Mouse (Mus musculus): ENCODE measurements around the gene Tbx1. TPM values are rescaled to one million over a fixed set of nuclear protein-coding genes. Genes with fewer than 3 reads are reported as not detected.

Tbx1 gene
- 0.93 and 1.0 TPM in 2 replicates for polyA plus RNA-seq (2015; fragmentation: Nextera tagmentation; extraction: Ambion mirVana)

DNA sequence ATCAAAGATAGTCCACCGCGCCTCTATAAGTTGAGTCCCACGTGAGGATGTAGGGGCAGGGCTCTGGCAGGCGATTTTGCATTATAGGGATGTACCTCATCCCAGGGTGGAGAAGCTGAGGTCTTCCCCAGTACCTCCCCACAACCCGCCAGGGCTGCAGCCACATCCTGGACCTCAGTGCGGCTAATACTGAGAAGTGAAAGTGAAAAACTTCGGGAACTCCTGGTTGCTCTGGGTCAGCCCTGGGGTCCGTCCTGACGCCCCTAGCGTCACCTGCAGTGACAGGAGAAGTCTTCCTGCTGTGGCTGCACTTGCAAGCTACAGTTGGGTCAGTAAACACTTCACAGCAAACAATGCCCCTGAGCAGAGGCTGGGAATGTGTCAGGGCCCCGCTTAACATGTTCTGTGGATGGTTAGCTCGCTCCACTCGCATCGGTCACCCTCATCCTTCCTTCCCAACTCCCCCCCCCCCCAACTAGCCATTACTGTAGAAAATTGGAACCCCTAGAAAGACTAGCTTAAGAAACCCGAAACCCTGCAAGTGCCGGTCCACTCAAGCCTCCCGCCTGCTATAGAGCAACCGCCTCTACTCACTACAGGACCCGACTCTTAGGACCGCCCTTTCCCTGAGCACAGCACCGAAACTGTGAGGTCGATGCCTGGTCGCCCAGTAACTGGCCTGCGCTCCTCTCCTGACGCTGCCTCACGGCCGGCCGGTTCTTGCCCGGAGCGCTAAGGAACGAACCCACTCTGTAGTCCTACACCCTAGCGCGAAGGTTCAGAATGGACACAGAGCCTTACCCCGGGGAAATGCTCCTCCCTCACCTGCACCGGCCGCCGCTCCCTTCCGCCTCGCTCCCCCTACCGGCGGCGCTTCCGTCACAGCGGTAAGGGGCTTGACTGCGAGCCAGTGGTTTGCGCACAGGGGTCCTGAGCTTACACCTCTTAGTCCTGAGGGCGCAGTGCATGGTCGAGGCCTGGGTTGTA, at the start of gene Tbx1:
Gene Tbx1 (minus strand): TSS at position 868 of the 987 bp plus-strand sequence.
- no peak within 1 kb of the TSS for H3K27ac ChIP-seq (ENCODE audit: low read depth, low read length)
- no peaks in the 10 kb centered on the region for H3K36me3 ChIP-seq (ENCODE audit: control insufficient read depth, insufficient read depth)
- peak; percentile 75 for TF ChIP-seq CTCF (IDR thresholded peaks at IDR 0.05; ENCODE audit: low read depth)
- H3K4me1 ChIP-seq (replicated peaks; ENCODE audit: control insufficient read depth, insufficient read depth, low read length), result peaks cover 4% of the 10 kb centered on the region
- H3K4me2 ChIP-seq (replicated peaks; ENCODE audit: low read depth), result peak within 1 kb of the TSS; percentile 74
- peaks cover 70% of the 10 kb centered on the region for H3K27me3 ChIP-seq (replicated peaks; ENCODE audit: control insufficient read depth, insufficient read depth, low read length)
- H3K9ac ChIP-seq (ENCODE audit: low read depth, low read length), result no peak within 1 kb of the TSS
- ATAC-seq, result no peak; the same call in 1 of the 2 replicates
- H3K9me3 ChIP-seq (ENCODE audit: control insufficient read depth), result no peaks in the 10 kb centered on the region
- peak within 1 kb of the TSS; percentile 46 for H3K4me3 ChIP-seq (ENCODE audit: low read depth, low read length)
- WGBS, result 5% methylated on average over 48 of the region's 48 CpGs

DNA sequence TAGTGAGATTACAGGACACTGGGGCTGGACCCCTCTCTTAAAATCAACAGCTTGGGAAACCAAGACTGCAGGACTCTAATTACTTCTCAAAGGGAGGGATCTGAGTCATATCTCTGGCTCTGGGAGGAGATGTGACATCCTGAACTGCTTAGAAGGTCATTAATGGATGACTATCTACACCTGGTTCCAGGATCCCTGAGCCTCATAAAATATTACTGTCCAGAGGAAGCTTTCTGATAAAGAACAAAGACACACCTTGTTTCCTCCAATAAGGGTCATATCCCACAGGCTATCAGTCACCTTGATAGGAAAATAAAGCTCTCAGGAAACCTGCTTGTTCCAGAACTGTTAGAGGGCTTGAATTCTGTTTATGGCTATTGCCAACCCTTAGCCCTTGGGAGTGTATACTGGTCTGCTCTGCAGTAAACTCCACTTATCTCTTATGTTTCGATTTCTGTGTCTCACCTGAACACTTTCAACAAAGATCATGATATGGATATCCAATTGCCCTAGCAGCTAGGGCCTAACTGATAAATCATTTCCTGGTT, 49.0 kb upstream of the Tbx1 start:
- no peaks in the 10 kb centered on the region for H3K9me3 ChIP-seq (ENCODE audit: control insufficient read depth)
- WGBS, result 31% methylated on average over 1 of the region's 1 CpGs
- H3K4me3 ChIP-seq (ENCODE audit: low read depth, low read length), result no peak overlapping the region
- no peak overlapping the region for H3K9ac ChIP-seq (ENCODE audit: low read depth, low read length)
- peak; percentile 90 for ATAC-seq
- no peaks in the 10 kb centered on the region for H3K36me3 ChIP-seq (ENCODE audit: control insufficient read depth, insufficient read depth)
- no peaks in the 10 kb centered on the region for H3K4me1 ChIP-seq (replicated peaks; ENCODE audit: control insufficient read depth, insufficient read depth, low read length)
- H3K27ac ChIP-seq (ENCODE audit: low read depth, low read length), result 0 out of 2 replicates have a peak overlapping the region, but pooled peaks have one; percentile 50
- TF ChIP-seq CTCF (IDR thresholded peaks at IDR 0.05; ENCODE audit: low read depth), result no peak
- H3K4me2 ChIP-seq (replicated peaks; ENCODE audit: low read depth), result no peak overlapping the region
- no peaks in the 10 kb centered on the region for H3K27me3 ChIP-seq (replicated peaks; ENCODE audit: control insufficient read depth, insufficient read depth, low read length)

DNA sequence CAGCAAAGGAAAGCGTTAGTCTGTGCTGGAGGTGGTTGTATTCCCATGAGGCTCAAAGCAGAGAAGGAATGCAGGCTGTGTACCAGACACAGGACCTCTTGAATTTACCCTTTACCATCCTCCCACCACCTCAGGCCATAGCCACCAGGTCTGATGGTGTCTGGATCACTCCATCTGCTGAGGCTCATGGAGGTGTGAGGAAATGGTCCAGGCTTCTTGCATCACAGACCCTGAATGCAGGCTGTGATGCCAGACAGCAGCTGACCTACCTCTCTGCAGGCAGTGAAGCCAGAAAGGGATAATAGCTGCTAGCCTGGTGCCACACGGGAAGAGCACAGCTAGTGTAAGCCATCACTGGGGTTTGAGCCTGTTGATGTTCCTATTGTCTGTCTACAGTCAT, 47.9 kb upstream of the Tbx1 start:
- Histone ChIP-seq H3K9ac (ENCODE audit: low read depth, low read length) (no peak overlapping the region), H3K27me3 (replicated peaks; ENCODE audit: control insufficient read depth, insufficient read depth, low read length) (no peaks in the 10 kb centered on the region), H3K36me3 (ENCODE audit: control insufficient read depth, insufficient read depth) (no peaks in the 10 kb centered on the region), H3K4me1 (replicated peaks; ENCODE audit: control insufficient read depth, insufficient read depth, low read length) (no peaks in the 10 kb centered on the region), H3K9me3 (ENCODE audit: control insufficient read depth) (no peaks in the 10 kb centered on the region), H3K27ac (ENCODE audit: low read depth, low read length) (no peak overlapping the region), H3K4me2 (replicated peaks; ENCODE audit: low read depth) (no peak overlapping the region), H3K4me3 (ENCODE audit: low read depth, low read length) (no peak overlapping the region)
- no peak for ATAC-seq
- no peak for TF ChIP-seq CTCF (IDR thresholded peaks at IDR 0.05; ENCODE audit: low read depth)
- 53% methylated on average over 2 of the region's 2 CpGs for WGBS

DNA sequence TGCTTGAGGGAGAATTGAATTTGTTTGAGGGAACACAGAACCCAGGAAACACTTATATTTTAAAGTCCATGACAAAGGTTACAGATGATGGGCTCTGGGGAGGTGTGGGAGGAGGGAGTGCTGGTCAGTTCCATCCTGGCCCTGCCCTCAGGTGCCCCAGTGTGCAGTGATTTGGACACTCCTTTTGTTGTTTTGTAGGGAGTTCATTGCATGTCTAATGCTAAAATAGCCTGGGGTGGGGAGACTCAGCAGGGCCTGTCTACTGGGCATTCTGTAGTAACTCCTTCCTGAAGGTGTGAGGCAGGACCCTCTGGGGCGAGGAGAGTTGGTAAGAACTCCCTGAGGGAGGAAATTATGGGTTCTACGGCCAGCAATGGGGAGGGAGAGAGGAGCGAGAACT, 46.3 kb upstream of the Tbx1 start:
- no peaks in the 10 kb centered on the region for H3K9me3 ChIP-seq (ENCODE audit: control insufficient read depth)
- no peak overlapping the region for H3K4me2 ChIP-seq (replicated peaks; ENCODE audit: low read depth)
- no peak overlapping the region for H3K9ac ChIP-seq (ENCODE audit: low read depth, low read length)
- H3K4me1 ChIP-seq (replicated peaks; ENCODE audit: control insufficient read depth, insufficient read depth, low read length), result no peaks in the 10 kb centered on the region
- no peak overlapping the region for H3K27ac ChIP-seq (ENCODE audit: low read depth, low read length)
- WGBS, result 82% methylated on average over 3 of the region's 3 CpGs
- no peak overlapping the region for H3K4me3 ChIP-seq (ENCODE audit: low read depth, low read length)
- no peak for ATAC-seq
- no peaks in the 10 kb centered on the region for H3K27me3 ChIP-seq (replicated peaks; ENCODE audit: control insufficient read depth, insufficient read depth, low read length)
- H3K36me3 ChIP-seq (ENCODE audit: control insufficient read depth, insufficient read depth), result no peaks in the 10 kb centered on the region
- no peak for TF ChIP-seq CTCF (IDR thresholded peaks at IDR 0.05; ENCODE audit: low read depth)

DNA sequence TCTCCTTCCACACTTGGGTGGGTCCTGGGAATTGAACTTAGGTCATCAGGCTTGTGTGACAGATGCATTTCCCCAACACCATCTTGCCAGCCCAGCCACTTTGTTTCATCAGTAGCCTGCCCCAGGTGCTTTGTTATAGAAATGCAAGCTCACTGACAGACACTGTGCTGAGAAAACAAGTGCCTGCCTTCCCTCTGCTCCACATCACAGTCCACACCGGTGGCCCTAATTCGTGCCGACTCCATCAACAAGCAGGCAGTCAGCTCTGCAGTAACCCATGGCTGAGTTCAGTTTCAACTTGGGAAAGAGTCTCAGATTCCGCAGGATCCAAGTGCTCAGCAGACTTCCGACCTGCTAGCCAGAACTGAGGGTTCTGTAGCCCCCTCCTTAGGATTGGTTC, 45.9 kb upstream of the Tbx1 start:
- no peak for ATAC-seq
- Histone ChIP-seq H3K9ac (ENCODE audit: low read depth, low read length) (no peak overlapping the region), H3K4me1 (replicated peaks; ENCODE audit: control insufficient read depth, insufficient read depth, low read length) (no peaks in the 10 kb centered on the region), H3K27me3 (replicated peaks; ENCODE audit: control insufficient read depth, insufficient read depth, low read length) (no peaks in the 10 kb centered on the region), H3K4me3 (ENCODE audit: low read depth, low read length) (no peak overlapping the region), H3K27ac (ENCODE audit: low read depth, low read length) (no peak overlapping the region), H3K9me3 (ENCODE audit: control insufficient read depth) (no peaks in the 10 kb centered on the region), H3K36me3 (ENCODE audit: control insufficient read depth, insufficient read depth) (no peaks in the 10 kb centered on the region), H3K4me2 (replicated peaks; ENCODE audit: low read depth) (no peak overlapping the region)
- 91% methylated on average over 5 of the region's 5 CpGs for WGBS
- TF ChIP-seq CTCF (IDR thresholded peaks at IDR 0.05; ENCODE audit: low read depth), result no peak

DNA sequence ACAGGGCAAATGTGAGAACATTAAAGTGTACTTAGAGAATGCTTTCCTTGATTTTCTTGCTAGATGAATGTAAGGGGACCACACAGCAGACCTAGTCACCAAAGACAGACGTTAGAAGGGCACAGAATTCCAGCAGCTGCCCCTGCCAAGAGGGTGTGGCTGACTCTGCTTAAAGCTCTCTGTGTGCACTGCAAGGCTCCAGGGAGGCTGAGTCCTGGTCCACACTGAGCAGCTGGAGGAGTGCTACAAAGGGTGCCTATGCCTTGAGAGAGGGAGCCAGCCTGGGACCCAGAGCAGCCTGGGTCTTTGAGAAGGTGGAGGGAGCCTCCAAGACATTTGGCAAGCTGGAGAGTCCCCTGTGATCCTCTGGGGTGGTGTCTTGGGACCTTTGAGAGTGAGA, 42.9 kb upstream of the Tbx1 start:
- Histone ChIP-seq H3K4me1 (replicated peaks; ENCODE audit: control insufficient read depth, insufficient read depth, low read length) (peaks cover 2% of the 10 kb centered on the region; the same call in 1 of the 2 replicates), H3K27me3 (replicated peaks; ENCODE audit: control insufficient read depth, insufficient read depth, low read length) (no peaks in the 10 kb centered on the region), H3K36me3 (ENCODE audit: control insufficient read depth, insufficient read depth) (no peaks in the 10 kb centered on the region), H3K4me3 (ENCODE audit: low read depth, low read length) (no peak overlapping the region), H3K9me3 (ENCODE audit: control insufficient read depth) (no peaks in the 10 kb centered on the region), H3K9ac (ENCODE audit: low read depth, low read length) (no peak overlapping the region), H3K4me2 (replicated peaks; ENCODE audit: low read depth) (no peak overlapping the region), H3K27ac (ENCODE audit: low read depth, low read length) (no peak overlapping the region)
- 12% methylated on average over 1 of the region's 1 CpGs for WGBS
- TF ChIP-seq CTCF (IDR thresholded peaks at IDR 0.05; ENCODE audit: low read depth), result no peak
- no peak for ATAC-seq

All from intestine, postnatal 0 days (tissue).